Mouse (Mus musculus) C2C12 (cell line): ENCODE results near the gene Drosha. TPM values are rescaled to one million over a fixed set of nuclear protein-coding genes. Genes with fewer than 3 reads are reported as not detected.

ENCODE experiments used
- H3K27me3 ChIP-seq: one replicate; pipeline ENCODE4 v1.6.1; 2011; ENCODE audit not compliant: control insufficient read depth, insufficient read depth, insufficient read length
- H3K36me3 ChIP-seq: one replicate; pipeline ENCODE4 v1.6.1; 2011; ENCODE audit not compliant: control insufficient read depth, insufficient read depth
- H3K4me3 ChIP-seq: one replicate; pipeline ENCODE4 v1.5.1; 2011; ENCODE audit warnings: mild to moderate bottlenecking, control low read depth; ENCODE audit not compliant: poor library complexity, insufficient read depth, severe bottlenecking
- H3K79me2 ChIP-seq: one replicate; pipeline ENCODE4 v1.6.1; 2011; ENCODE audit not compliant: control insufficient read depth, insufficient read depth
- H3K79me3 ChIP-seq: one replicate; pipeline ENCODE4 v1.6.1; 2011; ENCODE audit warnings: low read depth, control low read depth
- H3ac ChIP-seq: one replicate; pipeline ENCODE3; 2011; ENCODE audit warnings: low read depth; ENCODE audit not compliant: control insufficient read depth, insufficient read length
- CEBPB ChIP-seq: IDR thresholded peaks from one replicate; pipeline ENCODE4 v1.6.1; 2011; ENCODE audit warnings: low read depth, mild to moderate bottlenecking, control low read depth, moderate library complexity
- CTCF ChIP-seq: IDR thresholded peaks from one replicate; pipeline ENCODE4 v1.5.1; 2011; ENCODE audit not compliant: control insufficient read depth, insufficient read depth, insufficient read length
- FOSL1 ChIP-seq: IDR thresholded peaks from one replicate; pipeline ENCODE4 v1.8.0; 2011; ENCODE audit warnings: mild to moderate bottlenecking, low read length; ENCODE audit not compliant: poor library complexity, insufficient read depth, severe bottlenecking
- MAX ChIP-seq: IDR thresholded peaks from one replicate; pipeline ENCODE4 v1.6.1; 2011; ENCODE audit warnings: mild to moderate bottlenecking, control low read depth
- MYOD1 ChIP-seq: IDR thresholded peaks from one replicate; pipeline ENCODE4 v1.6.1; 2011; ENCODE audit warnings: low read depth; ENCODE audit not compliant: control insufficient read depth, insufficient read length
- MYOG ChIP-seq: IDR thresholded peaks from one replicate; pipeline ENCODE4 v1.6.1; 2011; ENCODE audit not compliant: control insufficient read depth, insufficient read length; ENCODE audit errors: extremely low read depth
- USF1 ChIP-seq: IDR thresholded peaks from one replicate; pipeline ENCODE4 v1.6.1; 2011; ENCODE audit warnings: low read depth, mild to moderate bottlenecking, control low read depth, moderate library complexity
- polyA plus RNA-seq: library from polyadenylated mRNA; unstranded; fragments of >200 nt; fragmentation: generic; extraction: Trizol; gene quantifications from one replicate; pipeline ENCODE4 v1.2.1, GENCODE M21; 2012; ENCODE audit warnings: missing spikeins

Gene Drosha
- polyA plus RNA-seq, 1 experiment = 42.0 TPM

GRCm38 (mm10) chr15:12896022-12897009 lies 71.7 kb downstream of the Drosha start:
- Histone ChIP-seq H3K79me2 (no peaks in the 10 kb centered on the region), H3K27me3 (no peaks in the 10 kb centered on the region), H3K4me3 (no peak overlapping the region), H3K79me3 (no peaks in the 10 kb centered on the region), H3K36me3 (peaks cover 80% of the 10 kb centered on the region), H3ac (no peak overlapping the region)
- no peak for TF ChIP-seq MYOD1
- TF ChIP-seq CEBPB = no peak
- TF ChIP-seq FOSL1 = no peak
- TF ChIP-seq MYOG = no peak
- TF ChIP-seq USF1 = no peak
- no peak for TF ChIP-seq CTCF
- no peak for TF ChIP-seq MAX

- H3K4me3 ChIP-seq = no peak overlapping the region
- H3K79me3 ChIP-seq = no peaks in the 10 kb centered on the region
- no peaks in the 10 kb centered on the region for H3K79me2 ChIP-seq
- no peaks in the 10 kb centered on the region for H3K27me3 ChIP-seq
- no peak overlapping the region for H3ac ChIP-seq
- peaks cover 88% of the 10 kb centered on the region for H3K36me3 ChIP-seq
- TF ChIP-seq USF1 = no peak
- no peak for TF ChIP-seq MAX
- no peak for TF ChIP-seq MYOG
- TF ChIP-seq CEBPB = no peak
- no peak for TF ChIP-seq CTCF
- no peak for TF ChIP-seq FOSL1
- no peak for TF ChIP-seq MYOD1
Observed at GRCm38 (mm10) chr15:12897831-12898230, 73.2 kb downstream of the Drosha start.

- Histone ChIP-seq H3K36me3 (peaks cover 87% of the 10 kb centered on the region), H3ac (no peak overlapping the region), H3K27me3 (no peaks in the 10 kb centered on the region), H3K4me3 (no peak overlapping the region), H3K79me2 (no peaks in the 10 kb centered on the region), H3K79me3 (no peaks in the 10 kb centered on the region)
- no peak for TF ChIP-seq USF1
- TF ChIP-seq FOSL1 = no peak
- no peak for TF ChIP-seq CTCF
- no peak for TF ChIP-seq MAX
Observed at GRCm38 (mm10) chr15:12900428-12901196, 76.0 kb downstream of the Drosha start.

- Histone ChIP-seq H3ac (no peak overlapping the region), H3K79me2 (no peaks in the 10 kb centered on the region), H3K27me3 (no peaks in the 10 kb centered on the region), H3K4me3 (no peak overlapping the region), H3K36me3 (peaks cover 87% of the 10 kb centered on the region), H3K79me3 (no peaks in the 10 kb centered on the region)
- TF ChIP-seq MAX (no peak), MYOD1 (no peak), MYOG (no peak), USF1 (no peak), CTCF (no peak)
Observed at GRCm38 (mm10) chr15:12901197-12901570, 76.6 kb downstream of the Drosha start.

- Histone ChIP-seq H3K36me3 (peaks cover 90% of the 10 kb centered on the region), H3K27me3 (no peaks in the 10 kb centered on the region), H3K79me2 (no peaks in the 10 kb centered on the region), H3ac (no peak overlapping the region), H3K4me3 (no peak overlapping the region), H3K79me3 (no peaks in the 10 kb centered on the region)
- no peak for TF ChIP-seq USF1
- TF ChIP-seq MAX = no peak
- TF ChIP-seq MYOD1 = no peak
- TF ChIP-seq MYOG = no peak
- no peak for TF ChIP-seq CTCF
- TF ChIP-seq FOSL1 = no peak
- TF ChIP-seq CEBPB = no peak
Observed at GRCm38 (mm10) chr15:12904442-12904841, 79.8 kb downstream of the Drosha start.
